Mouse (Mus musculus): ENCODE results near the gene Dhx57. TPM values are rescaled to one million over a fixed set of nuclear protein-coding genes. Genes with fewer than 3 reads are reported as not detected.
"Not testable (repeated sequence)": the region's sequence is repeated elsewhere in the genome, so short reads cannot be mapped to it uniquely, and the experiment has no call there.

Dhx57 gene
- polyA plus RNA-seq, 1 experiment from 2014 or later, result 29.5 TPM

- Histone ChIP-seq H3K27ac (no peak overlapping the region), H3K4me2 (replicated peaks) (no peak overlapping the region), H3K9ac (no peak overlapping the region), H3K9me3 (no peaks in the 10 kb centered on the region), H3K27me3 (no peaks in the 10 kb centered on the region), H3K4me3 (no peak overlapping the region), H3K36me3 (no peaks in the 10 kb centered on the region), H3K4me1 (no peaks in the 10 kb centered on the region)
- 87% methylated on average over 5 of the region's 5 CpGs for WGBS
- ATAC-seq (ENCODE audit: insufficient number of reproducible peaks, insufficient read depth, low FRiP score, low TSS enrichment), result no peak
These were observed 5.0 kb upstream of the Dhx57 start for GRCm38 (mm10) chr17:80295258-80295657.

GRCm38 (mm10) chr17:80291148-80291547 lies 872 bp upstream of the Dhx57 start:
- H3K36me3 ChIP-seq, result no peaks in the 10 kb centered on the region
- ATAC-seq (ENCODE audit: insufficient number of reproducible peaks, insufficient read depth, low FRiP score, low TSS enrichment), result no peak
- no peak overlapping the region for H3K27ac ChIP-seq
- H3K27me3 ChIP-seq, result no peaks in the 10 kb centered on the region
- WGBS, result 22% methylated on average over 2 of the region's 2 CpGs
- H3K4me3 ChIP-seq, result no peak overlapping the region
- no peak overlapping the region for H3K4me2 ChIP-seq (replicated peaks)
- H3K9me3 ChIP-seq, result no peaks in the 10 kb centered on the region
- peaks cover 9% of the 10 kb centered on the region for H3K4me1 ChIP-seq
- H3K9ac ChIP-seq, result no peak overlapping the region

DNA sequence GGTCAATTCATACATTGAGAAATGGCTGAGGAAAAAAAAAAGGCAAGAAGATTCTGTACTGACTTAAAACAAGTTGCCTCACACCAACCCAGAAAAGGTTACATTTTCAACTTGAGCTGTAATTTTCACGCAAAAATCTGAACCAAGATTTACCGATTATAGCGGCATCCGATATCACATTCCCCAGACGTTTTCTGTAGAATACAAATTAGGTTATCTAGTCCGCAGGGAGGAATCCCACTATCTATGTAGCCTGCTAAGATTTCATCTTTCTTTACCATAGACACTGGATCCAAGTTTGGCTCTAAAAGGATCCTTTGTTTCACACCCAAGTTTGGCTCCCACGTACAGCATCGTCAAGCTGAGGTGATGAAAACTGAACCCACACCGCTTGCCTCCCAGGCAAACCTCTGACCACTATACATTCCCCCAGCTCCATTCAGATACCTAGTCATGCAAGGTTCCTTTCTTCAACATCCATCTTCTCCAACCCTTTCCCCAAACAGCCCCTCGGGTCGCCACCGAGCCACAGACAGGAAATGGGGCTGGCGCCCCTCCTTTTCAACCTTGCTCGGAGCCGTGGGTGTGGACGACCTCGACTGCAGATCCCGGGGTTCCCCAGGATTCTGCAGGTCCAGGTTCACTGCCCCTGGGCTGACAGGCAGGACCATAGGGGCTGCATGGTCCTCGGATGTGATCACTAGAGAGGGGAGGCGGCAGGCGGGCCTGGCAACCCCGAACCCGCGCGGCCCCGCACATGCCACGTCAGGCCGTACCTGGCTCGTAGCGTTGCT lies 799 bp downstream of the Dhx57 start:
- WGBS, result under 1% methylated on average over 30 of the region's 30 CpGs
- Histone ChIP-seq H3K9me3 (no peaks in the 10 kb centered on the region), H3K4me3 (peak overlapping the region; percentile 87), H3K4me2 (replicated peaks) (peak overlapping the region; percentile 57), H3K9ac (peak overlapping the region; percentile 84), H3K27me3 (no peaks in the 10 kb centered on the region), H3K4me1 (peaks cover 9% of the 10 kb centered on the region), H3K27ac (peak overlapping the region; percentile 87), H3K36me3 (no peaks in the 10 kb centered on the region)
- ATAC-seq (ENCODE audit: insufficient number of reproducible peaks, insufficient read depth, low FRiP score, low TSS enrichment), result peak; percentile 82; the same call in 1 of the 2 replicates

- 0 out of 2 replicates have a peak overlapping the region, but pooled peaks have one; percentile 1 for H3K9ac ChIP-seq
- 84% methylated on average over 6 of the region's 6 CpGs for WGBS
These were observed 2.3 kb downstream of the Dhx57 start for GRCm38 (mm10) chr17:80288012-80288411.

GRCm38 (mm10) chr17:80284446-80284845 lies 5.8 kb downstream of the Dhx57 start:
- Histone ChIP-seq H3K4me3 (no peak overlapping the region), H3K4me1 (peaks cover 9% of the 10 kb centered on the region), H3K9ac (no peak overlapping the region), H3K36me3 (peaks cover 12% of the 10 kb centered on the region), H3K27ac (no peak overlapping the region), H3K4me2 (replicated peaks) (no peak overlapping the region), H3K9me3 (no peaks in the 10 kb centered on the region), H3K27me3 (no peaks in the 10 kb centered on the region)
- 70% methylated on average over 4 of the region's 4 CpGs for WGBS
- no peak for ATAC-seq (ENCODE audit: insufficient number of reproducible peaks, insufficient read depth, low FRiP score, low TSS enrichment)

More at GRCm38 (mm10) chr17:80288012-80288411, 2.3 kb downstream of the Dhx57 start:
- H3K9me3 ChIP-seq, result no peaks in the 10 kb centered on the region
- no peaks in the 10 kb centered on the region for H3K27me3 ChIP-seq
- H3K27ac ChIP-seq, result no peak overlapping the region
- no peak overlapping the region; the same call in 1 of the 2 replicates for H3K4me2 ChIP-seq (replicated peaks)
- H3K4me3 ChIP-seq, result no peak overlapping the region
- ATAC-seq (ENCODE audit: insufficient number of reproducible peaks, insufficient read depth, low FRiP score, low TSS enrichment), result no peak
- H3K4me1 ChIP-seq, result peaks cover 9% of the 10 kb centered on the region
- no peaks in the 10 kb centered on the region for H3K36me3 ChIP-seq

GRCm38 (mm10) chr17:80279340-80280070 lies 10.8 kb downstream of the Dhx57 start:
- no peak overlapping the region for H3K4me3 ChIP-seq
- H3K9me3 ChIP-seq, result no peaks in the 10 kb centered on the region
- WGBS, result 92% methylated on average over 8 of the region's 8 CpGs
- H3K4me1 ChIP-seq, result no peaks in the 10 kb centered on the region
- no peak overlapping the region for H3K27ac ChIP-seq
- H3K36me3 ChIP-seq, result peaks cover 49% of the 10 kb centered on the region
- H3K27me3 ChIP-seq, result no peaks in the 10 kb centered on the region
- no peak for ATAC-seq (ENCODE audit: insufficient number of reproducible peaks, insufficient read depth, low FRiP score, low TSS enrichment)
- no peak overlapping the region for H3K4me2 ChIP-seq (replicated peaks)
- no peak overlapping the region for H3K9ac ChIP-seq

GRCm38 (mm10) chr17:80278255-80278654 lies 12.0 kb downstream of the Dhx57 start:
- Histone ChIP-seq H3K27ac (no peak overlapping the region), H3K4me1 (no peaks in the 10 kb centered on the region), H3K27me3 (no peaks in the 10 kb centered on the region), H3K4me2 (replicated peaks) (no peak overlapping the region), H3K4me3 (no peak overlapping the region), H3K36me3 (peaks cover 59% of the 10 kb centered on the region), H3K9me3 (no peaks in the 10 kb centered on the region), H3K9ac (no peak overlapping the region)
- no peak for ATAC-seq (ENCODE audit: insufficient number of reproducible peaks, insufficient read depth, low FRiP score, low TSS enrichment)
- 93% methylated on average over 4 of the region's 4 CpGs for WGBS

- H3K36me3 ChIP-seq, result peaks cover 85% of the 10 kb centered on the region
- 92% methylated on average over 7 of the region's 7 CpGs for WGBS
These were observed 19.7 kb downstream of the Dhx57 start for GRCm38 (mm10) chr17:80270622-80271021.

GRCm38 (mm10) chr17:80268151-80268550 lies 22.1 kb downstream of the Dhx57 start:
- H3K27ac ChIP-seq, result no peak overlapping the region
- no peak for ATAC-seq (ENCODE audit: insufficient number of reproducible peaks, insufficient read depth, low FRiP score, low TSS enrichment)

More at GRCm38 (mm10) chr17:80270622-80271021, 19.7 kb downstream of the Dhx57 start:
- H3K9me3 ChIP-seq; ATAC-seq (ENCODE audit: insufficient number of reproducible peaks, insufficient read depth, low FRiP score, low TSS enrichment); H3K27me3 ChIP-seq; H3K4me2 ChIP-seq (replicated peaks); H3K4me3 ChIP-seq; H3K9ac ChIP-seq; H3K4me1 ChIP-seq; H3K27ac ChIP-seq: not testable (repeated sequence)

DNA sequence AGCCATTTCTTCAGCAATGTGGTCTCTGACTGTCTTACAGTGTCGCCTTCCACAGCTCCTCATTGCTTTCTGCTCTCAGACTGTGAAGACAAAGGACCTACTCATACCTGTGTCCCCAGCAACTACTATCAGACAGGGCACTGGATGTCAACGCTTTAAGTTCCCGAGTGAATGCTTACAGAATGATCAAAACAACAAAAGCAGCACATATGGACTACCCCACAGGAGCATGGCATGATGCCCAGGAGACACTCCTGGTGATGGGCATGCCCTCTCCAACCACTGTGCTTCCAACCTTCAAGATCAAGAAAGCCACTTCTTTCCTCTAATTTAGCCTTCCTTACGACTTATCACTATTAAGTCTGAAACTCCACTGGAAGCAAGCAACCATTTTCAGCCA lies 23.2 kb downstream of the Dhx57 start:
- H3K9ac ChIP-seq, result no peak overlapping the region
- H3K4me1 ChIP-seq, result no peaks in the 10 kb centered on the region
- no peak overlapping the region for H3K27ac ChIP-seq
- H3K4me3 ChIP-seq, result no peak overlapping the region
- H3K27me3 ChIP-seq, result no peaks in the 10 kb centered on the region
- H3K9me3 ChIP-seq, result no peaks in the 10 kb centered on the region
- 91% methylated on average over 4 of the region's 4 CpGs for WGBS
- no peak overlapping the region for H3K4me2 ChIP-seq (replicated peaks)
- H3K36me3 ChIP-seq, result peaks cover 86% of the 10 kb centered on the region
- no peak for ATAC-seq (ENCODE audit: insufficient number of reproducible peaks, insufficient read depth, low FRiP score, low TSS enrichment)

More at GRCm38 (mm10) chr17:80268151-80268550, 22.1 kb downstream of the Dhx57 start:
- WGBS, result 95% methylated on average over 3 of the region's 3 CpGs
- Histone ChIP-seq H3K4me3 (no peak overlapping the region), H3K27me3 (no peaks in the 10 kb centered on the region), H3K4me2 (replicated peaks) (no peak overlapping the region), H3K4me1 (no peaks in the 10 kb centered on the region), H3K9ac (no peak overlapping the region), H3K36me3 (peaks cover 88% of the 10 kb centered on the region), H3K9me3 (no peaks in the 10 kb centered on the region)

DNA sequence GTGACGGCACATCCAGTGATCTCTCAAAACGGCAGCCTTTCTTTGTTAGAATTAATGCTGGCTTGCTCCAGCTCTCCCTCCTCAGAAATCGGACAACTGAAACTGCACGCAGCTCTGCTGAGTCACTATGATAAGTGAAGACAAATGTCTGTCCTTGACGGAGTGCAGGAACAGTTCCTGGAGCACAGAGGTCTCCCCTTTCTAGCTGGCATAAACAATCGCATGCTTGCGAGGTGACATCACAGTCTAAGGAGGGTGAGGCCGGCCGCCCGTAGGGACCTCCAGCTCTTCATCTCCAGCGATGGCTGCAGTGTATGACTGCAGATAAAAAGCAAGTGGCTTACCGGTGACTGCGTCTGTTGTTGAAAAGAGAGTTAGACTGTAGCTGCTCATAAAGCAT lies 35.1 kb downstream of the Dhx57 start:
- no peak overlapping the region for H3K4me2 ChIP-seq (replicated peaks)
- H3K27ac ChIP-seq, result no peak overlapping the region
- peaks cover 94% of the 10 kb centered on the region for H3K36me3 ChIP-seq
- H3K4me1 ChIP-seq, result no peaks in the 10 kb centered on the region
- ATAC-seq (ENCODE audit: insufficient number of reproducible peaks, insufficient read depth, low FRiP score, low TSS enrichment), result 0 out of 2 replicates have a peak, but pooled peaks have one; percentile 69
- no peak overlapping the region for H3K4me3 ChIP-seq
- WGBS, result 46% methylated on average over 13 of the region's 13 CpGs
- H3K27me3 ChIP-seq, result no peaks in the 10 kb centered on the region
- H3K9me3 ChIP-seq, result no peaks in the 10 kb centered on the region
- no peak overlapping the region for H3K9ac ChIP-seq

DNA sequence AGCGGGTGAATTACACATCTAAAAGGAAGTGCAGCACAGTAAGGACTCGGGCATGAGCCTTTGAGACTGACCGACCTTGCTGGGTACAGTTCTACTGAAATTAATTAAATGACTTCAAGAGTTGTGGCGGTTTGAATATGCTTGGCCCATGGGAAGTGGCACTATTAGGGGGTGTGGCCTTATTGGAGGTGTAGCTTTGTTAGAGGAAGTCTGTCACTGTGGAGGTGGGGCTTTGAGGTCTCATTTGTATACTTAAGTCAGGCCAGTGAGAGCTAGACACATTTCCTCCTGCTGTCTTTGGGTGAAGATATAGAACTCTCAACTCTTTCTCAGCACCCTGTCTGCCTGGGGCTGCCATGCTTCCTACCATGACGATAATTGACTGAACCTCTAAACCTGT lies 35.9 kb downstream of the Dhx57 start:
- Histone ChIP-seq H3K4me1 (no peaks in the 10 kb centered on the region), H3K4me3 (no peak overlapping the region), H3K4me2 (replicated peaks) (no peak overlapping the region), H3K27me3 (no peaks in the 10 kb centered on the region), H3K36me3 (peaks cover 96% of the 10 kb centered on the region), H3K27ac (no peak overlapping the region), H3K9ac (no peak overlapping the region), H3K9me3 (no peaks in the 10 kb centered on the region)
- 94% methylated on average over 5 of the region's 5 CpGs for WGBS
- no peak for ATAC-seq (ENCODE audit: insufficient number of reproducible peaks, insufficient read depth, low FRiP score, low TSS enrichment)

Measured in embryonic facial prominence, embryonic 12.5 days (tissue).